Mouse (Mus musculus): ENCODE measurements at regions not wholly inside any gene's neighbourhood (a gene's known extent, or its start where the extent isn't known, plus 50 kb on each side); places are given as distances from the start of the nearest gene placed in this dataset.

DNA sequence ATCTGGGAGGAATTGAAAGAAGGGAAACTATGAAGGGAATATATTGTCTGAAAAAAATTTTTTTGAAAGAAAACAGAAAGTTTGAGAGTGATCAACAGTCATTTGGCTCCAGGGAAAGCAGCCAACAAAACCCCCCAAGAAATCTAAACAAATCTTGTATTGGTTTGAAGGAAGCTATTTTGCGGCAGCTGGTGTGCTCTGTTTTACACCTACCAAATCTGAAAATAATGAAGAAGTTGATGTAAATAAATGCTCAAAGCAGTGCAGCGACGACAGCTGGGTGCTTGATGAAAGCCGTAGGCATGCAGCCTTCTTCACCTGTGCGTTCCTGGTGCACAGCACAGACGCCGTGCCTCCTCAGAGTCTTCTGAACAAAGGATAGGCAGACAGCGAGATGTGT, 488.2 kb downstream of the Tmem132b start:
- no peak overlapping the region for H3K9ac ChIP-seq (ENCODE audit: low read depth, poor library complexity, severe bottlenecking)
- no peaks in the 10 kb centered on the region for H3K36me3 ChIP-seq (ENCODE audit: control insufficient read depth, insufficient read depth, low read length, poor library complexity, severe bottlenecking)
- no peaks in the 10 kb centered on the region for H3K27me3 ChIP-seq (ENCODE audit: control insufficient read depth, insufficient read depth, low read length, poor library complexity, severe bottlenecking)
- no peaks in the 10 kb centered on the region for H3K4me1 ChIP-seq (ENCODE audit: control insufficient read depth, insufficient read depth, low read length)
- TF ChIP-seq CTCF (IDR thresholded peaks at IDR 0.05; ENCODE audit: low read depth, low read length) (no peak), POLR2A (IDR thresholded peaks at IDR 0.05; ENCODE audit: insufficient read depth, low read length) (no peak), EP300 (IDR thresholded peaks at IDR 0.05; ENCODE audit: insufficient read depth, low read depth, low read length) (no peak)
- no peak overlapping the region for H3K27ac ChIP-seq (ENCODE audit: insufficient read depth, low read length)
- no peak overlapping the region for H3K4me3 ChIP-seq (ENCODE audit: low read depth, low read length)
- H3K9me3 ChIP-seq (replicated peaks; ENCODE audit: control insufficient read depth, insufficient read depth, low read length, poor library complexity, severe bottlenecking), result 0 out of 2 replicates have a peak, but pooled peaks cover 2% of the 10 kb centered on the region

DNA sequence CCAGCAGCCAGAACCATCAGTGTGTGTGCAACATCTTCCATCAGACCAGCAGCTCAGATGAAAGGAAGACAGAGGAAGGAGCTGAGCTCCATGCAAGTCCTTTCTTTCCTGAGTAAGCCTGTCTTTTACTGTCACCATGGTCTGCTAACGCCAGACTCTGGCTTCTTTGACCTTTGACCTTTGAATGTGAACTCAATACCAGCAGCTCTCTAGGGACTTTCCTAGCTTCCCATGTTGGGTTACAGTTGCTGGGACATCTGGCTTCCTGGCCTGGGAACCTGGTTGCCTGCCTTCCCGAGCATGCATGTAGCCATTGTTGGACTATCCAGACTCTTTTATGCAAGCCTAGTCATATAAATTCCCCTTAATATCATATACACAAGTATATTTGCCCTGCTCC, 492.3 kb downstream of the Tmem132b start:
- Histone ChIP-seq H3K36me3 (ENCODE audit: control insufficient read depth, insufficient read depth, low read length, poor library complexity, severe bottlenecking) (no peaks in the 10 kb centered on the region), H3K4me1 (ENCODE audit: control insufficient read depth, insufficient read depth, low read length) (no peaks in the 10 kb centered on the region), H3K27ac (ENCODE audit: insufficient read depth, low read length) (no peak overlapping the region), H3K27me3 (ENCODE audit: control insufficient read depth, insufficient read depth, low read length, poor library complexity, severe bottlenecking) (no peaks in the 10 kb centered on the region), H3K9ac (ENCODE audit: low read depth, poor library complexity, severe bottlenecking) (no peak overlapping the region), H3K4me3 (ENCODE audit: low read depth, low read length) (no peak overlapping the region), H3K9me3 (replicated peaks; ENCODE audit: control insufficient read depth, insufficient read depth, low read length, poor library complexity, severe bottlenecking) (0 out of 2 replicates have a peak, but pooled peaks cover 2% of the 10 kb centered on the region)
- TF ChIP-seq CTCF (IDR thresholded peaks at IDR 0.05; ENCODE audit: low read depth, low read length) (no peak), POLR2A (IDR thresholded peaks at IDR 0.05; ENCODE audit: insufficient read depth, low read length) (no peak), EP300 (IDR thresholded peaks at IDR 0.05; ENCODE audit: insufficient read depth, low read depth, low read length) (no peak)

DNA sequence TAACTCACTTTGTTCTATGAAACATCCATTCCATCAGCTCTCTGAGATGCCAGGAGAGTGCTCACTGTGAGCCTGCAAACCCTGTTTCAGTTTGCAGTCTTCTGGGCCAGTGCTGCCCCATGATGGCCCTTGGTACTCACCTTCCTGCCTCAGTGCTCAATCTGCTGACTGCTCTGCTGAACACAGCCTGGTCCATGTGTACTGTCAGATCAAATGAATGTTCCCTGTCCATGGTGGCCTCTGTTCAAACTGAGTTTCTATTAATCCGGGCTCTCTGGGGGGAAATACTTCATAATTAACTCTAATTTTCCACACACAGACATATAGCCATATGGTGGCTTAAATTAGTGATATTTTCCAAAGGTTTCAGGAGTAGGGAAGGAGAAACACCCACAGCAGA, 503.3 kb downstream of the Tmem132b start:
- H3K4me3 ChIP-seq (ENCODE audit: low read depth, low read length), result no peak overlapping the region
- no peaks in the 10 kb centered on the region for H3K27me3 ChIP-seq (ENCODE audit: control insufficient read depth, insufficient read depth, low read length, poor library complexity, severe bottlenecking)
- TF ChIP-seq EP300 (IDR thresholded peaks at IDR 0.05; ENCODE audit: insufficient read depth, low read depth, low read length), result no peak
- TF ChIP-seq POLR2A (IDR thresholded peaks at IDR 0.05; ENCODE audit: insufficient read depth, low read length), result no peak
- TF ChIP-seq CTCF (IDR thresholded peaks at IDR 0.05; ENCODE audit: low read depth, low read length), result no peak
- H3K36me3 ChIP-seq (ENCODE audit: control insufficient read depth, insufficient read depth, low read length, poor library complexity, severe bottlenecking), result no peaks in the 10 kb centered on the region
- no peaks in the 10 kb centered on the region for H3K4me1 ChIP-seq (ENCODE audit: control insufficient read depth, insufficient read depth, low read length)
- no peak overlapping the region for H3K9ac ChIP-seq (ENCODE audit: low read depth, poor library complexity, severe bottlenecking)
- no peak overlapping the region for H3K27ac ChIP-seq (ENCODE audit: insufficient read depth, low read length)
- no peaks in the 10 kb centered on the region for H3K9me3 ChIP-seq (replicated peaks; ENCODE audit: control insufficient read depth, insufficient read depth, low read length, poor library complexity, severe bottlenecking)

DNA sequence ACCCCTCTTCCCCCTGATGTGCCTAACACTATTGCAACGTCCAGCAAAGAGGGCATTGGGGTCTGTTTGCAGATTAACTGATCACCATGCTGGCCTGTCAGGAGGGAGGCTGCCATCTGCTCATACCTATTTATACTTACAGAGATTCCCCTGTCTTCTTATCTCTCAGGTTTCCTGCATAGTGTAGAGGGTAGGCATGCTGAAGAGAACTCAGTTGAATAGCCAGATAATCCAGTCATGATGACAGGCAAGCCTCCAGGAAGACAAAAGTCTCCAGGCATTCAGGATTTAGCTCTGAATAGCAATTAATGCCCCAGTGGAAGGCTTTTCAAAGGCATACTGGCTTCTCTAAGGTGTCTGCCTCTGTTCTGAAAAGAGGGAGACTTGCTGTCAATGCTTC, 505.1 kb downstream of the Tmem132b start:
- Histone ChIP-seq H3K27ac (ENCODE audit: insufficient read depth, low read length) (no peak overlapping the region), H3K4me1 (ENCODE audit: control insufficient read depth, insufficient read depth, low read length) (no peaks in the 10 kb centered on the region), H3K9ac (ENCODE audit: low read depth, poor library complexity, severe bottlenecking) (no peak overlapping the region)

DNA sequence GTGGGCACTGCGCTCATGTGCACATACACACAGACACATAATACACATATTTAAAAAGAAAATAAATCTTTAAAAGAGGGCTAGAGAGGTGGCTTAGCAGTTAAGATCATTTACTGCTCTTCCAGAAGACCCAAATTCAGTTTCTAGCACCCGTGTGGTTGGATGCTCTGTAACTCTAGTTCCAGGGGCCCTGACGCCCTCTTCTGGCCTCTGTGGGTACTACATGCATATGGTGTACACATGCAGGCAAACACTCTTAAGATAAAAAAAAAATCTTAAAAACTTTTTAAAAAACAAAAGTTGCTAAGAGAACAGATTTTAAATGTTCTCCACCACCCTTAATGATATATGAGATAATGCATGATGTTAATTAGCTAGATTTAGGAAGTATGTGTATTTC, 514.2 kb downstream of the Tmem132b start:
- Histone ChIP-seq H3K4me1 (ENCODE audit: control insufficient read depth, insufficient read depth, low read length) (no peaks in the 10 kb centered on the region), H3K27me3 (ENCODE audit: control insufficient read depth, insufficient read depth, low read length, poor library complexity, severe bottlenecking) (no peaks in the 10 kb centered on the region), H3K9ac (ENCODE audit: low read depth, poor library complexity, severe bottlenecking) (no peak overlapping the region), H3K4me3 (ENCODE audit: low read depth, low read length) (no peak overlapping the region), H3K27ac (ENCODE audit: insufficient read depth, low read length) (no peak overlapping the region), H3K9me3 (replicated peaks; ENCODE audit: control insufficient read depth, insufficient read depth, low read length, poor library complexity, severe bottlenecking) (peaks cover 13% of the 10 kb centered on the region), H3K36me3 (ENCODE audit: control insufficient read depth, insufficient read depth, low read length, poor library complexity, severe bottlenecking) (no peaks in the 10 kb centered on the region)
- no peak for TF ChIP-seq EP300 (IDR thresholded peaks at IDR 0.05; ENCODE audit: insufficient read depth, low read depth, low read length)
- no peak for TF ChIP-seq CTCF (IDR thresholded peaks at IDR 0.05; ENCODE audit: low read depth, low read length)
- TF ChIP-seq POLR2A (IDR thresholded peaks at IDR 0.05; ENCODE audit: insufficient read depth, low read length), result no peak

More for the DNA sequence above, 505.1 kb downstream of the Tmem132b start:
- Histone ChIP-seq H3K4me3 (ENCODE audit: low read depth, low read length) (no peak overlapping the region), H3K9me3 (replicated peaks; ENCODE audit: control insufficient read depth, insufficient read depth, low read length, poor library complexity, severe bottlenecking) (no peaks in the 10 kb centered on the region), H3K36me3 (ENCODE audit: control insufficient read depth, insufficient read depth, low read length, poor library complexity, severe bottlenecking) (no peaks in the 10 kb centered on the region), H3K27me3 (ENCODE audit: control insufficient read depth, insufficient read depth, low read length, poor library complexity, severe bottlenecking) (no peaks in the 10 kb centered on the region)
- TF ChIP-seq POLR2A (IDR thresholded peaks at IDR 0.05; ENCODE audit: insufficient read depth, low read length) (no peak), EP300 (IDR thresholded peaks at IDR 0.05; ENCODE audit: insufficient read depth, low read depth, low read length) (no peak), CTCF (IDR thresholded peaks at IDR 0.05; ENCODE audit: low read depth, low read length) (no peak)

DNA sequence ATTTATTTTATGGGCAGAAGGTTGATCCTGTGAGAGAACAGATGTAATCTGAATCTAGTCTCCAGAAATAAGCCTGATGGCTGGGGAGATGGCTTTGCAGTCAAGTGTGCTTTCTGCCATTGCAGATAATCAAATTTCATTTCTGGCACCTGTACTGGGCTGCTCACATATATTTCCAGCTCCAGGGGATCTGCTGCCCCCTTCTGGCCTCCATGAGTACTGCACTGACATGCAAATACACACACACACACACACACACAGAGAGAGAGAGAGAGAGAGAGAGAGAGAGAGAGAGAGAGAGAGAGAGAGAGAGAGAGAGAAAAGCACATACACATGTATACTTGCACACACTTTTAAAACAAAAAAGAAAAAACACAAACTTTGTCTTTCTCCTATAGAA, 532.1 kb downstream of the Tmem132b start:
- Histone ChIP-seq H3K36me3 (ENCODE audit: control insufficient read depth, insufficient read depth, low read length, poor library complexity, severe bottlenecking) (no peaks in the 10 kb centered on the region), H3K9ac (ENCODE audit: low read depth, poor library complexity, severe bottlenecking) (no peak overlapping the region), H3K27me3 (ENCODE audit: control insufficient read depth, insufficient read depth, low read length, poor library complexity, severe bottlenecking) (no peaks in the 10 kb centered on the region; the same call in 1 of the 2 replicates), H3K27ac (ENCODE audit: insufficient read depth, low read length) (no peak overlapping the region), H3K4me1 (ENCODE audit: control insufficient read depth, insufficient read depth, low read length) (no peaks in the 10 kb centered on the region), H3K9me3 (replicated peaks; ENCODE audit: control insufficient read depth, insufficient read depth, low read length, poor library complexity, severe bottlenecking) (0 out of 2 replicates have a peak, but pooled peaks cover 2% of the 10 kb centered on the region), H3K4me3 (ENCODE audit: low read depth, low read length) (no peak overlapping the region)
- TF ChIP-seq EP300 (IDR thresholded peaks at IDR 0.05; ENCODE audit: insufficient read depth, low read depth, low read length) (no peak), CTCF (IDR thresholded peaks at IDR 0.05; ENCODE audit: low read depth, low read length) (no peak), POLR2A (IDR thresholded peaks at IDR 0.05; ENCODE audit: insufficient read depth, low read length) (no peak)

All from ES-Bruce4 (cell line).